Mouse (Mus musculus): ENCODE results near the gene H2al1d. TPM values are rescaled to one million over a fixed set of nuclear protein-coding genes. Genes with fewer than 3 reads are reported as not detected.
"Not testable (repeated sequence)": the region's sequence is repeated elsewhere in the genome, so short reads cannot be mapped to it uniquely, and the experiment has no call there.

The H2al1d gene
- polyA plus RNA-seq, 1 experiment from 2014 or later: not detected

- Histone ChIP-seq H3K4me2 (ENCODE audit: low read length) (no peak overlapping the region), H3K9me3 (ENCODE audit: control insufficient read depth, low read length) (no peaks in the 10 kb centered on the region), H3K4me1 (ENCODE audit: control insufficient read depth in 2 of 2, insufficient read depth in 2 of 2, low read length in 2 of 2) (peaks cover 0 to 5% of the 10 kb centered on the region in 2 experiments; a peak in 2 of 4 replicates), H3K9ac (ENCODE audit: low read length) (no peak overlapping the region), H3K27ac (replicated peaks in 1 of 2; ENCODE audit: control insufficient read depth in 1 of 2, insufficient read depth in 1 of 2, low read depth in 2 of 2, low read length in 2 of 2) (no peak overlapping the region), H3K4me3 (ENCODE audit: control insufficient read depth in 1 of 2, insufficient read depth in 1 of 2, low read depth in 1 of 2, low read length in 2 of 2) (no peak overlapping the region), H3K27me3 (ENCODE audit: control insufficient read depth, insufficient read depth, low read length) (peaks cover 4% of the 10 kb centered on the region; the same call in 1 of the 2 replicates), H3K36me3 (ENCODE audit: control insufficient read depth, insufficient read depth, low read length) (no peaks in the 10 kb centered on the region)
- 66% methylated on average over 4 of the region's 4 CpGs for WGBS
- no peak for ATAC-seq (ENCODE audit: insufficient number of reproducible peaks, insufficient read depth, low FRiP score, low read depth)
These were observed 19.4 kb upstream of the H2al1d start for GRCm38 (mm10) chrX:11289244-11289643.

DNA sequence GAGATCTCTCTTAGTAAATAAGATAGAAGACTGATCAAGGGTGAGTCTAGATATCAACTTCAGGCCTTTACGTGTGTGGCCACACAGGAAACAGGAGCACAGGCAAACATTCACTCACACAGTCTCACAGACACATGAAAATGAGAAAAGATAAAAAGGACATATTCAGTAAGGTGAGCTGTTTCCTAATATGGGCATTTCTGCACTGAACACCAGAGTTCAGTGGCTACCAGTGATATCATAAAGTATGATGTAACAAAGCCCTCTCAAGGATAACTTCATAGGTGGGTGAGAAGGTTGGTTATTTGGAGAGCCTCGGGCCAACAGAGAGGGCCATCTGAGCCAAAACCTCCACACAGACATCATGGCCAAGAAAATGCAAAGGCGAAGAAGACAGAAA, 9.7 kb upstream of the H2al1d start, which contains the start of gene H2al1a:
H2al1a (plus strand) TSS at position 301 of the 400 bp plus-strand sequence.
- not testable (repeated sequence) for ATAC-seq (ENCODE audit: insufficient number of reproducible peaks, insufficient read depth, low FRiP score, low read depth); H3K36me3 ChIP-seq (ENCODE audit: control insufficient read depth, insufficient read depth, low read length); H3K9ac ChIP-seq (ENCODE audit: low read length); H3K9me3 ChIP-seq (ENCODE audit: control insufficient read depth, low read length); H3K4me2 ChIP-seq (ENCODE audit: low read length); H3K4me3 ChIP-seq (ENCODE audit: control insufficient read depth in 1 of 2, insufficient read depth in 1 of 2, low read depth in 1 of 2, low read length in 2 of 2); H3K27ac ChIP-seq (replicated peaks in 1 of 2; ENCODE audit: control insufficient read depth in 1 of 2, insufficient read depth in 1 of 2, low read depth in 2 of 2, low read length in 2 of 2); H3K4me1 ChIP-seq (ENCODE audit: control insufficient read depth in 2 of 2, insufficient read depth in 2 of 2, low read length in 2 of 2); H3K27me3 ChIP-seq (ENCODE audit: control insufficient read depth, insufficient read depth, low read length)
- no CpG with 5 or more reads among the region's 3 CpGs for WGBS

GRCm38 (mm10) chrX:11302132-11302531, 6.5 kb upstream of the H2al1d start, which contains the start of gene H2al1b:
Gene H2al1b (plus strand): TSS chrX:11302432.
- H3K4me3 ChIP-seq (ENCODE audit: control insufficient read depth in 1 of 2, insufficient read depth in 1 of 2, low read depth in 1 of 2, low read length in 2 of 2); ATAC-seq (ENCODE audit: insufficient number of reproducible peaks, insufficient read depth, low FRiP score, low read depth); H3K36me3 ChIP-seq (ENCODE audit: control insufficient read depth, insufficient read depth, low read length); H3K9me3 ChIP-seq (ENCODE audit: control insufficient read depth, low read length); H3K27ac ChIP-seq (replicated peaks in 1 of 2; ENCODE audit: control insufficient read depth in 1 of 2, insufficient read depth in 1 of 2, low read depth in 2 of 2, low read length in 2 of 2); H3K27me3 ChIP-seq (ENCODE audit: control insufficient read depth, insufficient read depth, low read length); H3K4me1 ChIP-seq (ENCODE audit: control insufficient read depth in 2 of 2, insufficient read depth in 2 of 2, low read length in 2 of 2); H3K4me2 ChIP-seq (ENCODE audit: low read length); H3K9ac ChIP-seq (ENCODE audit: low read length): not testable (repeated sequence)
- 75% methylated on average over 1 of the region's 3 CpGs for WGBS

DNA sequence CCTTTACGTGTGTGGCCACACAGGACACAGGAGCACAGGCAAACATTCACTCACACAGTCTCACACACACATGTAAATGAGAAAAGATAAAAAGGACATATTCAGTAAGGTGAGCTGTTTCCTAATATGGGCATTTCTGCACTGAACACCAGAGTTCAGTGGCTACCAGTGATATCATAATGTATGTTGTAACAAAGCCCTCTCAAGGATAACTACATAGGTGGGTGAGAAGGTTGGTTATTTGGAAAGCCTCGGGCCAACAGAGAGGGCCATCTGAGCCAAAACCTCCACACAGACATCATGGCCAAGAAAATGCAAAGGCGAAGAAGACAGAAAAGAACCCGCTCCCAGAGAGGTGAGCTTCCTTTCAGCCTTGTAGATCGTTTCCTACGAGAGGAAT, 3.3 kb upstream of the H2al1d start, which contains the start of gene H2al1c:
H2al1c (plus strand) TSS at position 301 of the 400 bp plus-strand sequence.
- not testable (repeated sequence) for H3K9me3 ChIP-seq (ENCODE audit: control insufficient read depth, low read length); H3K27ac ChIP-seq (replicated peaks in 1 of 2; ENCODE audit: control insufficient read depth in 1 of 2, insufficient read depth in 1 of 2, low read depth in 2 of 2, low read length in 2 of 2); H3K4me1 ChIP-seq (ENCODE audit: control insufficient read depth in 2 of 2, insufficient read depth in 2 of 2, low read length in 2 of 2); H3K4me3 ChIP-seq (ENCODE audit: control insufficient read depth in 1 of 2, insufficient read depth in 1 of 2, low read depth in 1 of 2, low read length in 2 of 2); ATAC-seq (ENCODE audit: insufficient number of reproducible peaks, insufficient read depth, low FRiP score, low read depth); H3K36me3 ChIP-seq (ENCODE audit: control insufficient read depth, insufficient read depth, low read length); H3K9ac ChIP-seq (ENCODE audit: low read length); H3K4me2 ChIP-seq (ENCODE audit: low read length); H3K27me3 ChIP-seq (ENCODE audit: control insufficient read depth, insufficient read depth, low read length)
- 86% methylated on average over 1 of the region's 6 CpGs for WGBS

DNA sequence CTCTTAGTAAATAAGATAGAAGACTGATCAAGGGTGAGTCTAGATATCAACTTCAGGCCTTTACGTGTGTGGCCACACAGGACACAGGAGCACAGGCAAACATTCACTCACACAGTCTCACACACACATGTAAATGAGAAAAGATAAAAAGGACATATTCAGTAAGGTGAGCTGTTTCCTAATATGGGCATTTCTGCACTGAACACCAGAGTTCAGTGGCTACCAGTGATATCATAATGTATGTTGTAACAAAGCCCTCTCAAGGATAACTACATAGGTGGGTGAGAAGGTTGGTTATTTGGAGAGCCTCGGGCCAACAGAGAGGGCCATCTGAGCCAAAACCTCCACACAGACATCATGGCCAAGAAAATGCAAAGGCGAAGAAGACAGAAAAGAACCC, 3.0 kb downstream of the H2al1d start, which contains the start of gene H2al1e:
H2al1e (plus strand) TSS at position 301 of the 400 bp plus-strand sequence.
- WGBS: no CpG with 5 or more reads among the region's 3 CpGs
- H3K9ac ChIP-seq (ENCODE audit: low read length); H3K27me3 ChIP-seq (ENCODE audit: control insufficient read depth, insufficient read depth, low read length); H3K36me3 ChIP-seq (ENCODE audit: control insufficient read depth, insufficient read depth, low read length); H3K4me3 ChIP-seq (ENCODE audit: control insufficient read depth in 1 of 2, insufficient read depth in 1 of 2, low read depth in 1 of 2, low read length in 2 of 2); H3K4me1 ChIP-seq (ENCODE audit: control insufficient read depth in 2 of 2, insufficient read depth in 2 of 2, low read length in 2 of 2); H3K4me2 ChIP-seq (ENCODE audit: low read length); H3K27ac ChIP-seq (replicated peaks in 1 of 2; ENCODE audit: control insufficient read depth in 1 of 2, insufficient read depth in 1 of 2, low read depth in 2 of 2, low read length in 2 of 2); ATAC-seq (ENCODE audit: insufficient number of reproducible peaks, insufficient read depth, low FRiP score, low read depth); H3K9me3 ChIP-seq (ENCODE audit: control insufficient read depth, low read length): not testable (repeated sequence)

- not testable (repeated sequence) for H3K9me3 ChIP-seq (ENCODE audit: control insufficient read depth, low read length); H3K27ac ChIP-seq (replicated peaks in 1 of 2; ENCODE audit: control insufficient read depth in 1 of 2, insufficient read depth in 1 of 2, low read depth in 2 of 2, low read length in 2 of 2); ATAC-seq (ENCODE audit: insufficient number of reproducible peaks, insufficient read depth, low FRiP score, low read depth); H3K36me3 ChIP-seq (ENCODE audit: control insufficient read depth, insufficient read depth, low read length); H3K9ac ChIP-seq (ENCODE audit: low read length); H3K4me2 ChIP-seq (ENCODE audit: low read length); H3K4me1 ChIP-seq (ENCODE audit: control insufficient read depth in 2 of 2, insufficient read depth in 2 of 2, low read length in 2 of 2); H3K27me3 ChIP-seq (ENCODE audit: control insufficient read depth, insufficient read depth, low read length); H3K4me3 ChIP-seq (ENCODE audit: control insufficient read depth in 1 of 2, insufficient read depth in 1 of 2, low read depth in 1 of 2, low read length in 2 of 2)
- WGBS: no CpG with 5 or more reads among the region's 6 CpGs
These were observed 6.2 kb downstream of the H2al1d start, which contains the start of gene H2al1f for GRCm38 (mm10) chrX:11314858-11315257. Gene H2al1f (plus strand): TSS chrX:11315158.

DNA sequence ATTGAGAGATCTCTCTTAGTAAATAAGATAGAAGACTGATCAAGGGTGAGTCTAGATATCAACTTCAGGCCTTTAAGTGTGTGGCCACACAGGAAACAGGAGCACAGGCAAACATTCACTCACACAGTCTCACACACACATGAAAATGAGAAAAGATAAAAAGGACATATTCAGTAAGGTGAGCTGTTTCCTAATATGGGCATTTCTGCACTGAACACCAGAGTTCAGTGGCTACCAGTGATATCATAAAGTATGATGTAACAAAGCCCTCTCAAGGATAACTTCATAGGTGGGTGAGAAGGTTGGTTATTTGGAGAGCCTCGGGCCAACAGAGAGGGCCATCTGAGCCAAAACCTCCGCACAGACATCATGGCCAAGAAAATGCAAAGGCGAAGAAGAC, 9.3 kb downstream of the H2al1d start, which contains the start of gene H2al1g:
H2al1g (plus strand) TSS at position 301 of the 400 bp plus-strand sequence.
- not testable (repeated sequence) for H3K9me3 ChIP-seq (ENCODE audit: control insufficient read depth, low read length); H3K4me1 ChIP-seq (ENCODE audit: control insufficient read depth in 2 of 2, insufficient read depth in 2 of 2, low read length in 2 of 2); H3K4me2 ChIP-seq (ENCODE audit: low read length); H3K4me3 ChIP-seq (ENCODE audit: control insufficient read depth in 1 of 2, insufficient read depth in 1 of 2, low read depth in 1 of 2, low read length in 2 of 2); ATAC-seq (ENCODE audit: insufficient number of reproducible peaks, insufficient read depth, low FRiP score, low read depth); H3K27me3 ChIP-seq (ENCODE audit: control insufficient read depth, insufficient read depth, low read length); H3K27ac ChIP-seq (replicated peaks in 1 of 2; ENCODE audit: control insufficient read depth in 1 of 2, insufficient read depth in 1 of 2, low read depth in 2 of 2, low read length in 2 of 2); H3K36me3 ChIP-seq (ENCODE audit: control insufficient read depth, insufficient read depth, low read length); H3K9ac ChIP-seq (ENCODE audit: low read length)
- WGBS: no CpG with 5 or more reads among the region's 3 CpGs

DNA sequence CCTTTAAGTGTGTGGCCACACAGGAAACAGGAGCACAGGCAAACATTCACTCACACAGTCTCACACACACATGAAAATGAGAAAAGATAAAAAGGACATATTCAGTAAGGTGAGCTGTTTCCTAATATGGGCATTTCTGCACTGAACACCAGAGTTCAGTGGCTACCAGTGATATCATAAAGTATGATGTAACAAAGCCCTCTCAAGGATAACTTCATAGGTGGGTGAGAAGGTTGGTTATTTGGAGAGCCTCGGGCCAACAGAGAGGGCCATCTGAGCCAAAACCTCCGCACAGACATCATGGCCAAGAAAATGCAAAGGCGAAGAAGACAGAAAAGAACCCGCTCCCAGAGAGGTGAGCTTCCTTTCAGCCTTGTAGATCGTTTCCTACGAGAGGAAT, 12.6 kb downstream of the H2al1d start, which contains the start of gene H2al1h:
H2al1h (plus strand) TSS at position 301 of the 400 bp plus-strand sequence.
- H3K4me2 ChIP-seq (ENCODE audit: low read length); H3K9me3 ChIP-seq (ENCODE audit: control insufficient read depth, low read length); H3K27me3 ChIP-seq (ENCODE audit: control insufficient read depth, insufficient read depth, low read length); H3K4me1 ChIP-seq (ENCODE audit: control insufficient read depth in 2 of 2, insufficient read depth in 2 of 2, low read length in 2 of 2); H3K9ac ChIP-seq (ENCODE audit: low read length); H3K27ac ChIP-seq (replicated peaks in 1 of 2; ENCODE audit: control insufficient read depth in 1 of 2, insufficient read depth in 1 of 2, low read depth in 2 of 2, low read length in 2 of 2); ATAC-seq (ENCODE audit: insufficient number of reproducible peaks, insufficient read depth, low FRiP score, low read depth); H3K4me3 ChIP-seq (ENCODE audit: control insufficient read depth in 1 of 2, insufficient read depth in 1 of 2, low read depth in 1 of 2, low read length in 2 of 2); H3K36me3 ChIP-seq (ENCODE audit: control insufficient read depth, insufficient read depth, low read length): not testable (repeated sequence)
- no CpG with 5 or more reads among the region's 6 CpGs for WGBS

All from heart, embryonic 14.5 days (tissue).